Mouse (Mus musculus): ENCODE data around the gene Golph3l. TPM values are rescaled to one million over a fixed set of nuclear protein-coding genes. Genes with fewer than 3 reads are reported as not detected.

The Golph3l gene
- total RNA-seq, 4 experiments from 2014 or later: 10.4 to 14.3 (median 11.3) TPM

Other genes with a start within 250 kb of the Golph3l start
- gene Setdb1, start 231.7 kb upstream of the Golph3l start, total RNA-seq (2022): 10 to 100 TPM in 2 of 4 experiments, 1 to 10 TPM in 2; 8.4 to 10.7 (median 10.1) TPM
- gene 4930558C23Rik, start 186.1 kb upstream of the Golph3l start, total RNA-seq (2022): under 1 TPM in 1 of 4 experiments, not detected in 3; 0.92 TPM
- gene Arnt, start 154.5 kb upstream of the Golph3l start, total RNA-seq (2022): 10 to 100 TPM; 45.0 to 51.9 (median 46.6) TPM
- 1 to 10 TPM; 1.5 to 5.8 (median 3.1) TPM for gene Ctsk, start 89.7 kb upstream of the Golph3l start, total RNA-seq (2022)
- gene Ctss, start 62.1 kb upstream of the Golph3l start, total RNA-seq (2022): 1 to 10 TPM in 2 of 4 experiments, under 1 TPM in 2; 0.61 to 3.8 (median 2.0) TPM
- gene Hormad1, start 29.3 kb upstream of the Golph3l start, total RNA-seq (2022): not detected
- 100 to 1,000 TPM; 104 to 118 (median 108) TPM for gene Ensa, start 36.1 kb downstream of the Golph3l start, total RNA-seq (2022)
- 100 to 1,000 TPM in 3 of 4 experiments, 10 to 100 TPM in 1; 95.7 to 113 (median 106) TPM for gene Mcl1, start 69.9 kb downstream of the Golph3l start, total RNA-seq (2022)
- gene Adamtsl4, start 99.0 kb downstream of the Golph3l start, total RNA-seq (2022): 10 to 100 TPM; 13.8 to 23.4 (median 18.2) TPM
- gene Ecm1, start 150.6 kb downstream of the Golph3l start, total RNA-seq (2022): 10 to 100 TPM in 2 of 4 experiments, 1 to 10 TPM in 2; 6.0 to 16.6 (median 12.2) TPM
- 10 to 100 TPM; 21.8 to 27.4 (median 26.8) TPM for gene Tars2, start 171.3 kb downstream of the Golph3l start, total RNA-seq (2022)
- gene Rprd2, start 229.9 kb downstream of the Golph3l start, total RNA-seq (2022): 10 to 100 TPM; 31.2 to 38.4 (median 32.1) TPM